Mouse (Mus musculus) heart, postnatal 10 days (tissue): ENCODE results near the gene Mrps7. TPM values are rescaled to one million over a fixed set of nuclear protein-coding genes. Genes with fewer than 3 reads are reported as not detected.

Source experiments
- DNase-seq, 2 experiments: peaks; one replicate each; pipeline ENCODE4 v3.0.0; 2021
- intact Hi-C: fragments of 180-260 bp; cut with DNase I; formaldehyde crosslinking; loops from one replicate; pipeline ENCODE4 v1.15.1; 2025
- total RNA-seq, 2 experiments: library from RNA; stranded (reverse); gene quantifications; 2 replicates each; pipeline ENCODE4 v1.2.3; 2021

The Mrps7 gene
- total RNA-seq, 2 experiments from 2014 or later = 60.2 to 72.5 TPM

GRCm38 (mm10) chr11:115626824-115627616 is 23.3 kb downstream of the Mrps7 start:
- intact Hi-C loops = no loop called here
- DNase-seq = no peak

- intact Hi-C loops = no loop called here
- peak; percentile 99 to 100 for DNase-seq
These were observed 24.2 kb downstream of the Mrps7 start, which contains the start of gene Slc25a19 for GRCm38 (mm10) chr11:115627705-115628464. Gene Slc25a19, minus strand, starts transcription at chr11:115628295.

- no peak for DNase-seq
- intact Hi-C loops = no loop called here
These were observed 24.9 kb downstream of the Mrps7 start for GRCm38 (mm10) chr11:115628465-115629101.

GRCm38 (mm10) chr11:115629734-115630531 is 26.2 kb downstream of the Mrps7 start:
- intact Hi-C loops = loop anchor here (2.0 kb wide), 1 partner anchor 185 kb away; the partner anchor contains the start of gene Tsen54
- no peak for DNase-seq

GRCm38 (mm10) chr11:115630532-115631504 is 27.1 kb downstream of the Mrps7 start:
- DNase-seq = peak; percentile 42
- intact Hi-C loops = loop anchor here (2.0 kb wide), 1 partner anchor 184 kb away; the partner anchor contains the start of gene Tsen54

GRCm38 (mm10) chr11:115631505-115631890 is 27.8 kb downstream of the Mrps7 start:
- intact Hi-C loops = loop anchor here (2.0 kb wide), 1 partner anchor 183 kb away; the partner anchor contains the start of gene Tsen54
- peak; percentile 49 to 68 for DNase-seq

GRCm38 (mm10) chr11:115632247-115632646 is 28.5 kb downstream of the Mrps7 start:
- DNase-seq = no peak
- intact Hi-C loops = no loop called here

- intact Hi-C loops = no loop called here
These were observed 29.1 kb downstream of the Mrps7 start for GRCm38 (mm10) chr11:115632862-115633261.

GRCm38 (mm10) chr11:115634109-115634508 is 30.4 kb downstream of the Mrps7 start:
- intact Hi-C loops = no loop called here
- peak; percentile 30 to 40 for DNase-seq

More at GRCm38 (mm10) chr11:115632862-115633261, 29.1 kb downstream of the Mrps7 start:
- no peak for DNase-seq

GRCm38 (mm10) chr11:115635041-115635440 is 31.3 kb downstream of the Mrps7 start:
- intact Hi-C loops = no loop called here
- DNase-seq = no peak

- intact Hi-C loops = no loop called here
- no peak for DNase-seq
These were observed 31.8 kb downstream of the Mrps7 start for GRCm38 (mm10) chr11:115635484-115635883.

GRCm38 (mm10) chr11:115636960-115637359 is 33.2 kb downstream of the Mrps7 start:
- DNase-seq = no peak
- intact Hi-C loops = no loop called here

GRCm38 (mm10) chr11:115638498-115639409 is 35.0 kb downstream of the Mrps7 start:
- intact Hi-C loops = no loop called here
- no peak for DNase-seq

GRCm38 (mm10) chr11:115639540-115639939 is 35.8 kb downstream of the Mrps7 start:
- no peak for DNase-seq
- intact Hi-C loops = no loop called here

- intact Hi-C loops = no loop called here
- DNase-seq = no peak
These were observed 36.6 kb downstream of the Mrps7 start for GRCm38 (mm10) chr11:115640311-115640828.

- peak in 1 of 2 experiments; percentile 26 for DNase-seq
- intact Hi-C loops = no loop called here
These were observed 37.4 kb downstream of the Mrps7 start for GRCm38 (mm10) chr11:115640978-115641663.

- intact Hi-C loops = no loop called here
- no peak for DNase-seq
These were observed 37.9 kb downstream of the Mrps7 start for GRCm38 (mm10) chr11:115641664-115642036.
